Mouse (Mus musculus) kidney, adult 2 months (tissue): ENCODE measurements around the gene Drg1. TPM values are rescaled to one million over a fixed set of nuclear protein-coding genes. Genes with fewer than 3 reads are reported as not detected.
"Not testable (repeated sequence)": the region's sequence is repeated elsewhere in the genome, so short reads cannot be mapped to it uniquely, and the experiment has no call there.

Experiments used
- DNase-seq: peaks from one replicate; pipeline ENCODE4 v3.0.0; 2021
- H3K27ac ChIP-seq: fragments of 200-500 bp; 2 replicates; pipeline ENCODE4 v1.5.1; 2012; ENCODE audit warnings: low read depth, low read length, control low read depth, inconsistent platforms; ENCODE audit not compliant: insufficient read depth
- H3K27me3 ChIP-seq: fragments of 200-500 bp; replicated peaks from 2 replicates; pipeline ENCODE4 v1.6.1; 2012; ENCODE audit warnings: mild to moderate bottlenecking, moderate library complexity, low read length, inconsistent platforms; ENCODE audit not compliant: control insufficient read depth, insufficient read depth
- H3K36me3 ChIP-seq: fragments of 200-500 bp; 2 replicates; pipeline ENCODE4 v1.6.1; 2012; ENCODE audit warnings: mild to moderate bottlenecking, moderate library complexity, low read length, inconsistent platforms; ENCODE audit not compliant: control insufficient read depth, insufficient read depth
- H3K4me1 ChIP-seq: fragments of 200-500 bp; 2 replicates; pipeline ENCODE4 v1.6.1; 2011; ENCODE audit warnings: low read length; ENCODE audit not compliant: control insufficient read depth, insufficient read depth
- H3K4me3 ChIP-seq: fragments of 200-500 bp; 2 replicates; pipeline ENCODE4 v1.5.1; 2011; ENCODE audit warnings: mild to moderate bottlenecking, low read depth, low read length, control low read depth; ENCODE audit not compliant: insufficient read depth
- WGBS: fragments of 180-500 bp; shearing (Covaris S2); methylation state at CpG from one replicate; pipeline ENCODE4 v1.1.7; 2018; 5-methylcytosine and 5-hydroxymethylcytosine counted together
- polyA plus RNA-seq: library from polyadenylated mRNA; depleted of rRNA; stranded (reverse); fragments of >200 nt; gene quantifications from 2 replicates; pipeline ENCODE4 v1.2.3, GENCODE M21; 2012

Gene Drg1
- polyA plus RNA-seq, 1 experiment = 28.4 TPM

GRCm38 (mm10) chr11:3167571-3168001 lies 98.6 kb downstream of the Drg1 start:
- 74% methylated on average over 4 of the region's 4 CpGs for WGBS
- not testable (repeated sequence) for H3K4me3 ChIP-seq, H3K4me1 ChIP-seq, H3K27me3 ChIP-seq, H3K36me3 ChIP-seq, H3K27ac ChIP-seq
- peak; percentile 74 for DNase-seq

GRCm38 (mm10) chr11:3167129-3167528 lies 99.1 kb downstream of the Drg1 start:
- H3K36me3 ChIP-seq, H3K27ac ChIP-seq, H3K4me3 ChIP-seq, H3K27me3 ChIP-seq, H3K4me1 ChIP-seq: not testable (repeated sequence)
- 90% methylated on average over 4 of the region's 4 CpGs for WGBS
- DNase-seq = peak; percentile 25

- H3K4me1 ChIP-seq, H3K27ac ChIP-seq, H3K27me3 ChIP-seq, H3K36me3 ChIP-seq, H3K4me3 ChIP-seq: not testable (repeated sequence)
- DNase-seq = peak; percentile 54
Measured at GRCm38 (mm10) chr11:3166321-3166720, 99.9 kb downstream of the Drg1 start.

GRCm38 (mm10) chr11:3165210-3165782 lies 100.9 kb downstream of the Drg1 start:
- not testable (repeated sequence) for H3K4me3 ChIP-seq, H3K36me3 ChIP-seq, H3K27me3 ChIP-seq, H3K4me1 ChIP-seq, H3K27ac ChIP-seq
- DNase-seq = peak; percentile 17
- WGBS = 81% methylated on average over 3 of the region's 5 CpGs

GRCm38 (mm10) chr11:3163661-3164060 lies 102.6 kb downstream of the Drg1 start:
- not testable (repeated sequence) for H3K4me3 ChIP-seq, H3K27ac ChIP-seq, H3K36me3 ChIP-seq, H3K27me3 ChIP-seq, DNase-seq, H3K4me1 ChIP-seq
- 71% methylated on average over 3 of the region's 3 CpGs for WGBS

- not testable (repeated sequence) for H3K4me3 ChIP-seq, H3K27ac ChIP-seq, H3K36me3 ChIP-seq, H3K4me1 ChIP-seq, H3K27me3 ChIP-seq
- peak; percentile 73 for DNase-seq
- 88% methylated on average over 2 of the region's 2 CpGs for WGBS
Measured at GRCm38 (mm10) chr11:3163122-3163521, 103.1 kb downstream of the Drg1 start.

- WGBS = 67% methylated on average over 5 of the region's 5 CpGs
- DNase-seq = peak; percentile 93
Measured at GRCm38 (mm10) chr11:3162236-3162897, 103.8 kb downstream of the Drg1 start.

GRCm38 (mm10) chr11:3161370-3161769 lies 104.8 kb downstream of the Drg1 start:
- DNase-seq = peak; percentile 85
- WGBS = 57% methylated on average over 1 of the region's 2 CpGs
- not testable (repeated sequence) for H3K4me3 ChIP-seq, H3K27me3 ChIP-seq, H3K36me3 ChIP-seq, H3K27ac ChIP-seq, H3K4me1 ChIP-seq

More at GRCm38 (mm10) chr11:3162236-3162897, 103.8 kb downstream of the Drg1 start:
- H3K36me3 ChIP-seq, H3K27ac ChIP-seq, H3K4me1 ChIP-seq, H3K4me3 ChIP-seq, H3K27me3 ChIP-seq: not testable (repeated sequence)

GRCm38 (mm10) chr11:3158800-3159199 lies 107.4 kb downstream of the Drg1 start:
- not testable (repeated sequence) for H3K36me3 ChIP-seq, H3K27ac ChIP-seq, H3K4me1 ChIP-seq, H3K27me3 ChIP-seq, H3K4me3 ChIP-seq, DNase-seq
- WGBS = 93% methylated on average over 4 of the region's 4 CpGs

- H3K4me3 ChIP-seq, H3K36me3 ChIP-seq, H3K27me3 ChIP-seq, H3K27ac ChIP-seq, H3K4me1 ChIP-seq: not testable (repeated sequence)
- DNase-seq = peak; percentile 49
- 96% methylated on average over 6 of the region's 6 CpGs for WGBS
Measured at GRCm38 (mm10) chr11:3157996-3158395, 108.2 kb downstream of the Drg1 start.

GRCm38 (mm10) chr11:3156991-3157390 lies 109.2 kb downstream of the Drg1 start:
- H3K27ac ChIP-seq, H3K4me1 ChIP-seq, H3K27me3 ChIP-seq, H3K36me3 ChIP-seq, H3K4me3 ChIP-seq: not testable (repeated sequence)
- WGBS = 93% methylated on average over 3 of the region's 3 CpGs
- peak; percentile 21 for DNase-seq
